Mouse (Mus musculus) megakaryocyte, embryonic 14.5 days (primary cell): ENCODE data around the gene Fxr2.

Source experiments
- FLI1 ChIP-seq: IDR thresholded peaks from 2 replicates; pipeline ENCODE4 v1.6.1; 2012; ENCODE audit warnings: low read length, inconsistent platforms, mixed read lengths
- GATA1 ChIP-seq: IDR thresholded peaks from 3 replicates; pipeline ENCODE4 v1.6.1; 2012; ENCODE audit warnings: mixed read lengths, low read length, inconsistent platforms, borderline replicate concordance

DNA sequence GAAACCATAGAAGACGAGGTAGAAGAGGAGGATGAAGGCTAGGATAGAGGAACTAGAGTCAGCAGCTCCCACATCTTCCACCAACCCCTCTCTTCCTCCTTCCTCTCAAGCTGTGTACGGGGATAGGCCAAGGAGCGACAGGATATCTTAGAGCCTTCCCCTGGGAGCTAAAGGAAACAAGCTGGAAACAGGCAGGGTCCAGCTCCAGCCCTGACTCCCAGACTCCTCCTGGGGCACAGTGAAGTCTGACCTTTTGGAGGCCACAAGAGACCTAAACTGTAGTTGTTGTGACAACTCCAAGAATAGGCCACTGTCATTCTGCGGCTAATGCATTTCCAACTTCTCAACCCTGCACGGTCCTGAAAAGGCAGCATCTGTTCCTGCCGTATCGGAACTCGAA is 29.3 kb upstream of the Fxr2 start:
- TF ChIP-seq GATA1 = no peak
- no peak for TF ChIP-seq FLI1
